ENCODE assay signal across 13 mouse cellular contexts in the genomic region with DNA sequence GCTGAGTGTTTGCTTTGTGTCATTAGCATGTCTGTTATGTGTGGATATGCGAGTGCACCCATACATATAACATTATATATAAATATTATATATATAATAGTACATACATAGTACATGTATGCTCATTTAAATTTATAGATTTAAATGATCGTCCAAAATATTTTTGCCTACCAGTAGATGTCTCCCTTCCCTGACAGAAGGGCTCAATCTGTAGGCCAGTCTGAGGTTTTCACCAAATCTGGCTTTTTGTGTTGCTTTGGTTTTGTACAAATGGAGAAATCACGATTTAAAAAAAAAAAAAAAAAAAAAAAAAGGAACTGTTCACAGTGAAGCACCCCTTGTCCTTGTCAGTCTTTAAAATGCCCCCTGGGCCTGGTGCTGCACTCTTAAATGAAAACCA.
DNase-seq lines count a peak whose midpoint lies in the region; ATAC-seq and TF ChIP-seq lines count a peak whose summit lies in the region.
"Had no signal": no experiment of that assay in that cellular context is flagged by ENCODE, and none has a peak within 500 bp of the region (broad histone marks: within the 10 kb centered on the region; RNA-seq: fewer than 3 reads in every experiment).

No protein-coding gene starts in this region.

- TF ChIP-seq CTCF in gastrocnemius, adult 2 months (IDR thresholded peaks at IDR 0.05): peak; percentile 38
- TF ChIP-seq CTCF in lung, embryonic 14.5 days (IDR thresholded peaks at IDR 0.05; ENCODE audit: low read depth): peak; percentile 31; the same call in 1 of the 2 replicates

- no peaks in the 10 kb centered on the region for H3K9me3 ChIP-seq in lung, embryonic 14.5 days (ENCODE audit: low read depth, low read length)

- no peak for ATAC-seq in lung, embryonic 14.5 days (ENCODE audit: insufficient read depth)

- WGBS in lung, embryonic 14.5 days: 54% methylated on average over 3 of the region's 3 CpGs

- intact Hi-C loops in gastrocnemius, adult 2 months (cut with DNase I): loop anchor here (2.0 kb wide), 1 partner anchor 155 kb away; no protein-coding TSS in a partner anchor
- intact Hi-C loops in gastrocnemius, postnatal 36 days (cut with DNase I): loop anchor here (5.0 kb wide), 1 partner anchor 157 kb away; no protein-coding TSS in a partner anchor

- no peak overlapping the region for H3K9ac ChIP-seq in lung, embryonic 14.5 days

- H3K27ac ChIP-seq in gastrocnemius, adult 2 months: no peak overlapping the region
- H3K27ac ChIP-seq in lung, embryonic 14.5 days (ENCODE audit: low read depth): no peak overlapping the region

- no peaks in the 10 kb centered on the region for H3K4me1 ChIP-seq in lung, embryonic 14.5 days (ENCODE audit: insufficient read depth)

- H3K27me3 ChIP-seq in lung, embryonic 14.5 days (ENCODE audit: insufficient read depth, low read length): no peaks in the 10 kb centered on the region

- H3K36me3 ChIP-seq in lung, embryonic 14.5 days (ENCODE audit: insufficient read depth): no peaks in the 10 kb centered on the region

- no peak overlapping the region for H3K4me2 ChIP-seq in lung, embryonic 14.5 days
- H3K4me2 ChIP-seq: midbrain, embryonic 11.5 days had no signal

- no peak for DNase-seq in gastrocnemius, adult 2 months
- no peak for DNase-seq in gastrocnemius, postnatal 36 days
- DNase-seq in lung, embryonic 14.5 days: peak; percentile 50
- no peak for DNase-seq in lung, postnatal 14 days
- DNase-seq in MN1 (ENCODE audit: low spot score): peak; percentile 19
- DNase-seq in naive thymus-derived CD4-positive, alpha-beta T cell, adult 2 months (ENCODE audit: low read depth): peak; percentile 38
- DNase-seq in kidney, adult 9 months: no peak
- DNase-seq: cerebellum, adult 18-20 months; heart, postnatal 36 days; liver; right cerebral cortex, postnatal 25 days; thymus, adult 18-20 months had no signal

- no peak overlapping the region for H3K4me3 ChIP-seq in gastrocnemius, adult 2 months
- H3K4me3 ChIP-seq in lung, embryonic 14.5 days (ENCODE audit: low read depth, low read length): no peak overlapping the region

Comparison
In these comparisons a context has a peak if more than half of its experiments do, and no peak if none do; other contexts are left out.
1. DNase-seq: peak in lung, embryonic 14.5 days (single experiment), MN1 (single experiment) and naive thymus-derived CD4-positive, alpha-beta T cell, adult 2 months (single experiment); none in gastrocnemius, adult 2 months (single experiment), gastrocnemius, postnatal 36 days (0 of 2), lung, postnatal 14 days (single experiment) and kidney, adult 9 months (single experiment).